Mouse (Mus musculus): ENCODE data around the gene Pspn.

Gene Pspn

DNA sequence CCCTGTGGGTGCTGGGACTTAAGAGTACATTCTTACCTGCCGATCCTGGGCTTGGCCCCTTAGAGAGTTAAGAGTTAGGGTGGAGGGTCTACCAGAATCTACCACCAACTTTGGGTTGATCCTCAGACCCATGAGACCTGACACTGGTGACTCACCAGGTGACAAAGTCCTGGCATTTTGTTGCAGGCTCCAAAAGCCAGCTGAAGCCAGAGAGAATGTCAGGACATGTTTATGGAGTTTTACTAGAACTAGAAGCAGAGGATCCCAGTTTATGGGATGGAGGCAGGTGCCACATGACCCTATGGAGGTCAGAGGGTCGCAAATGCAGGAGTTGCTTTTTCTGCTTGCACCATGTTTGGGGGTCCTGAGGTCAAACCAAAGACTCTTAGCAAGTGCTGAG is 3.3 kb downstream of the Pspn start:
- no peak for DNase-seq (ENCODE audit: low spot score)

DNA sequence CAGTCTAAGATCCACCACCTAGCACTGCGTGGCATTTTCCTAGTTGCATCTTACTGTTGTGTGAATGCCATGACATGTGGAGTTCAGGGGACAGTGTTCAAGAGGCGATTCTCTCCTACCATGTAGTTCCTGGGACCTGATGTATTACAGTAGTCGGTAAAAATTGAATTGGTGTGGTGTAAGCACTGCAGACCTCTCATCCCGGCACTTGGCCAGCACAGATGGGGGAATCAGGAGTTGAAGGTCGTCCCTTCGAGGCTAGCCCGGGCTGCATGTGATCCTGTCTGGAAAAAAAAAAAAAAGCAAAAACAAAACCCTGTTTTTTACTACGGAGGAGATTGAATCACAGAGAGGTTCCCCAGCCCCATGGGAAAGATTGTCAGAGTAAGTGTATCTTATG is 4.8 kb downstream of the Pspn start:
- no peak for DNase-seq (ENCODE audit: low spot score)

DNA sequence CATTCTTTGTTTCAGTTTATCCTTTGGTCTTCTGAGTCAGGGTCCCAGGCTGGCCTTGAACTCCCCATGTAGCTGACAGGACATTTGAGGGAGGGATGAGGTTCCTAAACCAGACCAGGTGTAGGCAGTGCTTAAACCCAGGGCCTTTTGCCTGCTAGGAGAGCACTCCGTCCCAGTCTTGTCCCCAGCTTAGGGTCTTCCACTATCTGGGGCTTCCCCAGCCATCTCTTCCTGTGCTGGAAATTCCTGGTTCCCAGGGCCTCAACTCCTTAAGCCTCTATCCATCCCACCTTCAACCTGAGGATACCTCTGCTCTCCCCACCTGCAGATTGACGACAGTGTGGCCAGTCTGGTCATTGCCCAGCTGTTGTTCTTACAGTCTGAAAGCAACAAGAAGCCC is 8.9 kb downstream of the Pspn start:
- no peak for DNase-seq (ENCODE audit: low spot score)

DNA sequence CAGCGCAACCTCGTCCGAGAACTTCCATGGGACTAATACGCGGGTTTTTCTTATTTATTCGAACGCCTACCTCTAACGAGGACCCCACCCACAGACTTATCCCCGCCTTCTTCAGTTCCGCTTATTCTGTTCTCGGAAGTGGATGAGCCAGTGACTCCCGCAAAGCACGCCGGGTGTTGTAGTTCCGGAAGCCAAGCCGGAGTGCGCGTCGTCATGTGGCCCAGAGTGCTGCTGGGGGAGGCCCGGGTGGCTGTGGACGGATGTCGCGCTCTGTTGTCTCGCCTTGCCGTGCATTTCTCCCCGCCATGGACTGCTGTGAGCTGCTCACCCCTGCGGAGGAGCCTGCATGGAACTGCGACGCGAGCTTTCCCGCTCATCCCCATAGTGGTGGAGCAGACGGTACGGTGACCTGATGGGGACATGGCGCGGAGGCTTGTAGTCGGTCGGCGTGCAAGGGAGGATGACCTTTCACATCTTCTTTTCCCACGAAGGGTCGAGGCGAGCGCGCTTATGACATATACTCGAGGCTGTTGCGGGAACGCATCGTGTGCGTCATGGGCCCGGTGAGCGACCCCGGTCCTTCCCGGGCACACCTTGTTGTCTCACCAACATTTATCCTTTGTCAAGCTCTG is 9.6 kb downstream of the Pspn start, which contains the start of gene Clpp:
Gene Clpp (plus strand): TSS at position 191 of the 632 bp plus-strand sequence.
- peak; percentile 92 for DNase-seq (ENCODE audit: low spot score)

DNA sequence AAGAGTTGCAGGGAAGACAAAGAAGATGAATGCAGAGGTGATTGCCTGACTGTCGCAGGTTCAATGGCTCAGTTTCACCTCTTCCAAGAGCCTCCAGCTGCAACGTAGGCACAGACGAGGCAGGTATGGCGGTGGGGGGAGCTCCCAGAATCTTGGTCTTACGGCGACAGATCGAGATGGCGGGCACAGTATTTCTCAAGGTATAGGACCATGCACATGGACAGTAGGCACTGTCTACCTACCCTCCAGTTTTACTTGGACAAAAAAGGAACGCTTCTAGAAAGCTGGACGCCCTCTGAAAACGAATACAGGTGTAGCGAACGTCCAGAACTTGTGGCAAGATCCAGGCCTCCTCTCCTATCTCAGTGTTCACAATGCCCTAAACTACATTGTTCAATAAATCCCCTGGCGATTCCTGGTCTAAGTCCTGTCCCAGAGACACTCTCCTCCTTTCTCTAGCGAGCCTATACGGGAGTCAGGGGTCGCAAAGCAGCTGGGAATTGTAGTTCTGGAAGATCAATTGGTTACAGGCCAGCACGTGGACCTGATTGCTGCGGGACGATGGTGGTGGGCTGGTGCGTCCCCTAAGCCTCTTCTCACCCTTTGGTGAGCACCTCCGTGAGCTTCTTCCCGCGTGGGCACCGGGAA is 10.2 kb downstream of the Pspn start:
- DNase-seq (ENCODE audit: low spot score): peak; percentile 77

DNA sequence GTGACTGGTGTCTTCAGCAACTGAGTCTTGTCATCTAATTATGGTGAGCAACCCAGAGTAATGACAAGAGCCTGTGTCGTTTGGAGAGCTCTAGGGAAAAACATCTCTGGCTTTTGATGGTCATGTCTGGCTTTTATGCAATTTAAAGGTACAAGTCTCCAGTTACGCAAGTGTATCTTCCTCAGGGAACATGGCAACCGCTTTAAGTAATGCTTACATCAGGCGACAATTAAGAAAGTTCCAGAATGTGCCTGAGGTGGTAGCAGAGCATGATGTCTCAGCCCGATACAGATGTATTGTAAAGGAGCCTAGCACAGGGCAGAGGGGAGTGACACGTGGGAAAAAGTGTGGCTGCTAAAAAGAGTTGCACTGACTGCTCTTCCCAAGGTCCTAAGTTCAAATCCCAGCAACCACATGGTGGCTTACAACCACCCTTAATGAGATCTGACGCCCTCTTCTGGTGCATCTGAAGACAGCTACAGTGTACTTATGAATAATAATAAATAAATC is 10.8 kb downstream of the Pspn start:
- DNase-seq (ENCODE audit: low spot score): no peak

DNA sequence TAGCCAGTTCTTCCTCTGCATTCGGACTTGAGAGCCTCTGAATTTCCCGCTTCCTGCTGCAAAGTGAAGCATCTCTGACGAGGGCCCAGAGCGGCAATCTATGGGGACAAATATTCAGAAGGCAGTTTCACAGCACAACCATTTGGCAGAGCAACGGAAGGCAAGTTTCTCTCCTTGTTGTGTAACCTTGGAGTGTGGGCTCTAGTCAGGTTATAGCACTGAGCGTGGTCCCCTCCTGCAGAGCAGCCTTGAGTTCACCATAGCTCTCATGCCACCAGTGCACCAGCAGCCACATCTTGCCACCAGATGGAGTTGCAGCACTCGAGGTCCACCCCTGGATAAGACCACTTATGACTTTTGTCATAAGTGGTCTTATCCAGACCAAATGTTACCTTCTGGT is 11.4 kb downstream of the Pspn start:
- DNase-seq (ENCODE audit: low spot score): no peak

DNA sequence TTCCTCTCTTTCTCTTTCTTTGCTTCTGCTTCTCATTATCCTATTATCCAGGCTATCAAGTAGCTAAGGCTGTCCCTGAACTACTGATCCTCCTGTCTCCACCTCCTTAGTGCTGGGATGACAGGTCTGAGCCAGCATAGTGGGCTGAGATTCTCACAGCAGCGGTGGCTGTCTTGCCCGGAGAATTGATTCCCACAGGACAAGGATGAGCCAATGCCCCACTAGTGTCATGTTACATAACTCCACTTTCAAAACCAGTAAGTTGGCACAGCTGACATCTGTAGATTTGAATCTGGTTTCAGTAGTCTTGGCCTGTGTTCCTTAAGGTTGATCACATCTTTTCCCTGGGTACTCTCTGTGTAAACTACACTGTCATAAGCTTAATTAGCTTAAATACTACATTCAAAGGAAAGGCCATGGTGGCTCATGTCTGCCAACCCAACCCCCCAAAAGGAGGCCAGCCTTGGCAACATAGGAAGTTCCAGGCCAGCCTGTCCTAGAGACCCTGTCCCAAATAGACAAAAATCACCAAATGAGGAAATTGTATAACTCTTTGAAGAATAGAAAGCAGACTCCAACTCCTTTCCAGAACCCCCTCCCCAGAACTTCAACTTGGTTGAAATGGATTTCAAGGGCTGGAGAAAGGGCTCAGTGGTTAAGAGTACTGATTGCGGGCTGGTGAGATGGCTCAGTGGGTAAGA is 13.6 kb downstream of the Pspn start:
- DNase-seq (ENCODE audit: low spot score): no peak

DNA sequence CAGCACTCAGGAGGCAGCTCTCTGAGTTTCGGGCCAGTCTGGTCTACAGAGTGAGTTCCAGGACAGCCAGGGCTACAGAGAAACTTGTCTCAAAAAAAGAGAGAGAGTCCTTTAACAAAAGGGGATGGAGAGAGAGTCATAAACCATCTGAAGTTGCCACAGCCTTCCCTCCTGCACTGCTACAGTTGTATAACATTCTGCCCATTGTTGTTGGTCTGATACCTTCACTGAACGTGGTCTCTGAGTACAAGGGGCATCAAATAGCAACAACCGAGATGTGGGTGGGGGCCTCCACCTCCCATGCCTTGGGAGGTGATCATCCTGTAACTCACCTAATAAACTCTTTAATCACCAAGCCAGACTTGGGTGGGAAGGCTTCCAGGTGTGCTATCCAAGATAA is 14.2 kb downstream of the Pspn start:
- no peak for DNase-seq (ENCODE audit: low spot score)

DNA sequence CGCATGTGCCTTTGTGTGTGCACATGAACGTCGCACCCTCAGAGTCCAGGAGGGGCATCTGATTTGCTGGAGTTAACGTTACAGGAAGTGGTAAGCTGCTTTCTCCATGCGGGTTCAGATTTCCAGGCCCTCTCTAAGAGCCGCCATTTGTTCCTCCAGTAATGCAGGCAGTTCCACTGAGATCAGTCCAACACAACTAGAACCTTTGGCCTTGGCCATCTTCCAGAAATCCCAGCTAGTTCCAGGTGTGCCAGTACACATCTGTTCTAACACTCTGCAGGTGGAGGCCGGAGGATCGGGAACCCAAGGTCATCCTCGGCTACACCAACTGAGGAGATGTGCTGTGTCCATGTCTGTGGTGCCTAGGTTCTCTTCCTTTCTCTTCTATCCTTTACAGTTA is 14.9 kb downstream of the Pspn start:
- no peak for DNase-seq (ENCODE audit: low spot score)

DNA sequence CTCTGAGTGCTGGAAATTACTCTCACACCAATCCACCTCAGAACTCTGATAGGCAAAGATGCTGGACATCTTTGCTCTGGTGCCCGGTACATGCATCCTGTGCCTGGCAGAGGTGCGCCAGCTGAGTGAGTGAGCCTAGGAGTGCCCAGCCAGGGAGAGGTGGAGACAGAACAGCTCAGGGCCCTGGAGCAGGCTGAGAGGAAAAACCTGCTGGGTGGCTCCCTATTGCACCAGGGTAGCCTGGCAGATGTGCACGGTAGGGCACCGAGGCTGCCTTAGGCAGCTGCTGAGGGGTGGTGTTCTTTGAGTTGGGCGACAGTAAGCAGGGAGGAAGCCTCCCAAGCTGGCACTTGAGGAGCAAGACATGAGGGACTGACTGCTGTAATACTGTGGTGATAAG is 17.8 kb downstream of the Pspn start, which contains the start of gene Acer1:
Gene Acer1 (minus strand): TSS at position 114 of the 400 bp plus-strand sequence.
- no peak for DNase-seq (ENCODE audit: low spot score)

DNA sequence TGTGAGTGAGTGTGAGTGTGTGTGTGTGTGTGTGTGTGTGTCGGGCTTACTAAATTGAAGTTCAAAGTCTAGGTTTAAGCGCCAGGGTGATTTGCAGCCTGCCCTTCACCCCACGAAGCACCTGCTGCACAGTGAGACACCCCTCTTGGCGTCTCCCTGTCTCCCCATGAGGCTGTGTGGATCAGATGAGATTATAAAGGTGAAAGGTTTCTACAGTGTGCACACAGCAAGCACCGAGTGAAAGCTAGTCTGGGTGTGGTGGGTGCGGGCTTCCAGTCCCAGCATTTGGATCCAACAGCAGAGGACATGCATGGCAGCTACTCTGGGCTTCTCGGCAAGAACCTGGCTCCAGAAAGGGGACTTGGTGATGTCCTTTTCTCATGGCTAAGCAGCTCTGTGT is 18.8 kb downstream of the Pspn start:
- DNase-seq (ENCODE audit: low spot score): no peak

DNA sequence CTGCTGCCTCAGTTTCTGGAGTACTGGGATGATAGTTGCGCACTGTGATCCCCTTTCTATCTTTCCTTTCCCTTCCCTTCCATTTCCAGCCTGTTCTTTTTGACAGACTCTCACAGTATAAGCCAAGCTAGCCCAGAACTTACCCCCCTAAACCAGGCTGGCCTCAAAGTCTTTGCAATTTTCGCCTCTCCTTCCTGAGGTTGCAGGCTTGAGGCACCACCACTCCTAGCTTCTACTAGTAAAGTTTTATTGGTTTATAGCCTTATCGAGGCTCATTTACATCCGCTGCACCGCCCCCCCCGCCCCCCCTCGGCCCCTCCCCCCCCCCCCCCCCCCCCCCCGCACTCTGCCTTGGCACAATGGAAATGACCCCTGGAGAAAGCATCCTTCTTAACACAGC is 20.3 kb downstream of the Pspn start:
- DNase-seq (ENCODE audit: low spot score): no peak

DNA sequence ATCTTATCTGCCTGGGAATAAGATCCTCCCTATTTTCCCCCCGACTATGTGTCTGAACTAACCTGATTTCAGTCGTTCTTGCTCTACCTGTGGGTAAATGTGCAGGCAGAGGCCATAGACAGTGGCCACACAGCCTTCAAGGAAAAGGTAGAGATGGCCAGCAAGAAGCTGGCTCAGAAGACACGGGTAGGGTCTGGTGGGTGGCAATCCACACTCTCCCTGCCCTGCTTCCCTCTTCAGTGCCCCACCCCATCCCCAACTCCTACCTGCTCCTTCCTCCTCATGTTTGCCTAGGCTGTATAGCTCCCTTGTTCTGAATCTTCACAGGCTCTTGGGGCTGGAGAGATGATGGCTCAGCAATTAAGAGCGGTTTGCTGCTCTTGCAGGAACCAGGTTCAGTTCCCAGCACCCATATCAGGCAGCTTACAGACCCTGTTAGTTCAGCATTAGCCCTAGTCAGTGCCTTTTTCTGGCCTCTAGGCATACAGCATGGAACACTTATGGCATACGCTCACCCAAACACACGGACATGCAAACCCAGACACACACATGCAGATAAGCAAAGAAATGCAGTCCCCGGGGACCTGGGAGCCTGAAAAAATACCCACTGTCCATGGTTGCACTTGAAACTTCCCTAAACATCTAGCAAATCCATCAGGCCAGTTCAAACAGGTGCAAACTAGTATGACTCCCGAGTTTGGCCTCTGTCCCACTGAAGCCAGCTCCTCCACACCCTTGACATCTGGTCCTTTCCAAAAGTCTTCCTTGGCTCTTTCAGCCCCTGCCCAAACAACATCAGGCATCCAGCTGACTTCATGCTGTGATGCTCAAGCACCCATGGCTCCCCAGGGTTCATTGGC is 23.1 kb downstream of the Pspn start:
- DNase-seq (ENCODE audit: low spot score): no peak

DNA sequence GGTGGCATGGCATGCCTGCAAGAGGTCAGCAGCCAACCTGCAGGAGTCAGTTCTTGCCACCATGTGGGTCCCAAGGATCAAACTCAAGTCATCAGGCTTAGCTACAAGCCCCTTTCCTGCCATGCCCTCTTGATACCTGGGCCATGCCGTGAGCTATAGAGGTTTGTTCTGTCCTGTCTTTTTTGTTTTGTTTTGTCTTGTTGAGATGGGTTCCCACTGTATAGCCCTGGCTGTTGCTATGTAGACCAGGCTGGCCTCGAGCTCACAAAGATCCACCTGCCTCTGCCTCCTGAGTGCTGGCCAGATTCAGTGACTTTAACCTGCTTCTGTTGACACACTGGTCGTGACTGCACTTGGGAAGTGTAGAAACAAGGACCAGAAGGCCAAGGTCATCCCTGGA is 24.4 kb downstream of the Pspn start:
- DNase-seq (ENCODE audit: low spot score): no peak

DNA sequence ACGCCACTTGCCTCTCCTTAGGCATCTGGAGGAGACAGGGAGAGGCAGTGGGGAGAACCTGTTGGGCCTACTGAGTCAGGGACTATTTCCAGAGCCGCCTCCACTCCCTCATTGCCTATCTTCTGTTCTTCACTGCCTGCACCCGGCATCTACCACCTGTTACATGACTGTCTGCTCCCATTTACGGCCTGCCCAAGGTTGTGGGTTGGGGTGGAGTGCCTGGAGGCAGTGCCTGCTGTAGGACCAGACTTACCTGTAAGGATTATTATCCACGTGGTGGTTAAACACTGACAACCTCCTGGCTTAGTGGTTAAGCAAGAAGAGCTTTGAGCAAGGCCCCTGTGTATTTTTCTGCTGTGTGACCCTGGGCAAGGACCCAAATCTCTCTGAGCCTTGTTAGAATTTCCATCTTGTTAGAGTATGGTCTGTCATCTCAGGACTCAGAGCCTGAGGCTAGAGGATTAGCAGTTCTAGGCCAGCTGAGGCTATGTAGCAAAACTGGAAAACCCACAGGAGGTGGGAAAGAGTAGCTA is 25.0 kb downstream of the Pspn start:
- DNase-seq (ENCODE audit: low spot score): no peak

DNA sequence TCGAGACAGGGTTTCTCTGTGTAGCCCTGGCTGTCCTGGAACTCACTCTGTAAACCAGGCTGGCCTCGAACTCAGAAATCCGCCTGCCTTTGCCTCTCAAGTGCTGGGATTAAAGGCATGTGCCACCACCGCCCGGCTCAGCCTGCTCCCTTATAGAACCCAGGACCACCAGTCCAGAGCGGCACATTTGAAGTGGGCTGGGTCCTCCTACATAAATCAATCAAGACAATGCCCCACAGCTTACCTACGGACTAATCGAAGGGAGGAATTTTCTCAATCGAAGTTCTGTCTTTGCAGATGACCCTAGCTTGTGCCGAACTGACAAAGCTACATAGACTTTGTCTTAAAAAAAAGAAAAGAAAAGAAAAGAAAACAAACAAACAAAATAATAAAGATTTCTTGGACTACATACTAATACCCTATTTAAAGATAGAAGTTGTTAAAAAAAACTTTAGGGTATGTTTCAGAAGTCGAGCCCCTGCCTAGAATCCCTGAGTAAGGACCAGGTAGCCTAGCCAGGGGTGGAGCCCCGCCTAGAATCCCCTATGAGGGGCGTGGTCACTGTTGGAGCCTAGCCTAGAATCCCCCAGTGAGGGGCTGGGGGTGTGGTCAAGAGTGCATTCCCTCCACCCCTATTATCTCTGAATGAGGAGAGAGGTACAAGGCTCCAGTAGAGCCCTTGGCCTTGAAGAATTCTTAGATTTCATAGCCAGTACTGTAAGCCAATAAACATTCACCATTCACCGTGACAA is 25.7 kb downstream of the Pspn start:
- DNase-seq (ENCODE audit: low spot score): no peak

DNA sequence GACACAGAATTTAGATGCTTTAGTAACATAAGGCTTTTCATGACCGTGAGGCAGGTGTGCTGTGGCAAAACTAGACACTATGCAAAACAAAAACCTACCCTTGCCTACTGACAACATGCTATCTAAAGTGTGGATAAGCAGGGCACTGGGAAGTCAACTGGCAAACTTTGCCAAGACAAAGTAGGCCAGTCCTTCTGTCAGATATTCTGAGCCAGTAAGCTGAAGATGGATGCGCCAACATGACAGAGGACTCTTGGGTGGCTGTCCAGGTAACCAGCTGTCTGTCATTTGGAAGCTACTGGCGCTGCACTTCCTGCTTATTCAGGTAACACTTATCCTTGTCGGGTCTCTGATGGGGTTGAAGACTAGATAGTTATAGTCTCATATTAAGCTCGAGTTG is 29.7 kb downstream of the Pspn start:
- DNase-seq (ENCODE audit: low spot score): no peak

DNA sequence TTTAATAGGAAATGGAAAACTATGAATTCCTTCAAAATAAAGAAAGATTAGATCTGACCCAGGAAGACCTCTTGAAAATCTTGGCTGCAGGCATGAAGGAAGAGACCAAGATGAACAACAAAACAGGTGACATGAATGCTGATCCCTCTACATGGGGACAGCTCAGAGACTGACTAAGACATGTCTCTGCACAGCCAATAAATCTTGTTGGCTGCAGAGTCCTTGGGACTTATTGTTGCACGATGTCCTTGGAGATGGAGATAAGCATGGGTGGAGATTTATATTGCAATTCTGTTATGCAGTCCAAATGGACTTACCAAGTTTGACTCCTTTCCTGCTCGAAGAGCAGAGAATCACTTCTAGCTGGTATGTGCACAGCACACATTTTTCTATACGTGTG is 30.5 kb downstream of the Pspn start:
- DNase-seq (ENCODE audit: low spot score): no peak

DNA sequence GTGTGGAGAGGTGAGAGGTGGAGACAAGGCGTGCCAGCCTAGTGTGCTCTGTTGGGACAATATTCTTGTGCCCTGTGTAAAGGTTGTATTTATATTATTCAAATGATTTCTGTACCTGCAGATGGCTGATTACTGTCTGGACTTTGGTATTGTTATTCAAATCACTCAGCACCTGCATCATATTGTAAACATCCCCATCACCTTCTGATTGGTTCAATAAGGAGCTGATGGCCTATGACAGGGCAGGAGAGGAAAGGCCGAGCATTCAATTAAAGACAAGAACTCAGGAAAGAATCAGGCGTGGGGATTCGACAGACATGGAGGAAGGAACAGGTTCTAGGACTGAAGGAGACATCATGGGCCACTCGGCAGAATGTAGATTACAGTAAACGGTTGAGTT is 36.2 kb downstream of the Pspn start:
- no peak for DNase-seq (ENCODE audit: low spot score)

Data from left cerebral cortex, adult 11 months (tissue).